Mouse (Mus musculus): ENCODE data around the gene Taf8. TPM values are rescaled to one million over a fixed set of nuclear protein-coding genes. Genes with fewer than 3 reads are reported as not detected.
A peak's percentile ranks its signal among the peaks of the same experiment; 100 is the strongest.

Gene Taf8
- polyA plus RNA-seq, 1 experiment from 2014 or later: 17.8 TPM

- POLR2A ChIA-PET: no interaction called here
- DNase-seq (ENCODE audit: low read depth, low spot score): no peak
- ATAC-seq: no peak
- CTCF ChIA-PET: no interaction called here
- no peaks in the 10 kb centered on the region for H3K27me3 ChIP-seq
- in situ Hi-C loops (cut with MboI; ENCODE audit: low pct_unique_long_range_greater_than_20kb): no loop called here
- no peak for TF ChIP-seq CTCF (IDR thresholded peaks at IDR 0.05)
These were observed 56.6 kb downstream of the Taf8 start for GRCm38 (mm10) chr17:47445518-47445917.

DNA sequence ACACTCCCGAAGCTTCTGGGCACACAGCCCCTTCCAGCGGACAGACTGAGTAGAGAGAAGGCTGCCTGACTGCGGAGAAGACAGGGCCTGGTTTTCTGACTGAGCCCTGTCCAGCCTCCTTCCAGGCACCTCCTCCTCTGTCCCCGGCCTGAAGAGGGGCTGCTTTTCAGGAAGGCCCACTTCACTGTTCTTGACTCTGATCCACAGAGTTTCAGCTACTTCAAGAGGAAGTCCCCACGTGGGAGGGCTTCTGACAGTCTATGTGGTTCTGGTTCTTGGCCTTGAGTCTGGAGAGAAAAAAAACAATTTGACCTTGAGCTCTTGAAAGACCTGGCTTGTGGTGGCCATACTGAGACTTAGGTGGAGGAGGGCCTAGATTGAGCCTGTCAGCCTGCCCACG is 58.0 kb downstream of the Taf8 start:
- in situ Hi-C loops (cut with MboI; ENCODE audit: low pct_unique_long_range_greater_than_20kb): no loop called here
- DNase-seq (ENCODE audit: low read depth, low spot score) (no peak), ATAC-seq (no peak)
- ChIA-PET CTCF (interaction anchor here (1.4 kb wide), 1 partner anchor 13 kb away, joined by 3 read pairs; no protein-coding TSS in a partner anchor), POLR2A (no interaction called here)
- TF ChIP-seq CTCF (IDR thresholded peaks at IDR 0.05): no peak
- no peaks in the 10 kb centered on the region for H3K27me3 ChIP-seq

DNA sequence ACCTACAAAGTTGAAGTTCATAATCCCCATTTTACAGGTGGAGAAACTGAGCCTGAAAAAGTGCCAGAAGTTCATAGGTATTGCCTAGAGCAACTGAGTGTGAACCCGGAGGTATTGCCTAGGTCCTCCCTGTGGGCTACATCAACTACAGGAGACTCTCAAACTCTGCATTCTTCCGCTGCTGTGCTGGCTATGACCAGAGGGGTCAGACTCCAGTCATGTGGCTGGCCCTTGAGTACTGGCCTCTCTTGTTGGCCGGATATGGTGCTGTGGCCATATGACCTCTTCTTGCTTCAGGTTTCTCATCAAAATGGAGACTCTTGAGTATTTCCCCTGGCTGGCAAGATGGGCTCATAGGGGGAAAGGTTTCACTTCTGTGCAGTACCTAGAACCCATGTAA is 59.8 kb downstream of the Taf8 start:
- no peak for DNase-seq (ENCODE audit: low read depth, low spot score)
- ChIA-PET CTCF (no interaction called here), POLR2A (no interaction called here)
- H3K27me3 ChIP-seq: no peaks in the 10 kb centered on the region
- no peak for TF ChIP-seq CTCF (IDR thresholded peaks at IDR 0.05)
- ATAC-seq: no peak
- in situ Hi-C loops (cut with MboI; ENCODE audit: low pct_unique_long_range_greater_than_20kb): no loop called here

DNA sequence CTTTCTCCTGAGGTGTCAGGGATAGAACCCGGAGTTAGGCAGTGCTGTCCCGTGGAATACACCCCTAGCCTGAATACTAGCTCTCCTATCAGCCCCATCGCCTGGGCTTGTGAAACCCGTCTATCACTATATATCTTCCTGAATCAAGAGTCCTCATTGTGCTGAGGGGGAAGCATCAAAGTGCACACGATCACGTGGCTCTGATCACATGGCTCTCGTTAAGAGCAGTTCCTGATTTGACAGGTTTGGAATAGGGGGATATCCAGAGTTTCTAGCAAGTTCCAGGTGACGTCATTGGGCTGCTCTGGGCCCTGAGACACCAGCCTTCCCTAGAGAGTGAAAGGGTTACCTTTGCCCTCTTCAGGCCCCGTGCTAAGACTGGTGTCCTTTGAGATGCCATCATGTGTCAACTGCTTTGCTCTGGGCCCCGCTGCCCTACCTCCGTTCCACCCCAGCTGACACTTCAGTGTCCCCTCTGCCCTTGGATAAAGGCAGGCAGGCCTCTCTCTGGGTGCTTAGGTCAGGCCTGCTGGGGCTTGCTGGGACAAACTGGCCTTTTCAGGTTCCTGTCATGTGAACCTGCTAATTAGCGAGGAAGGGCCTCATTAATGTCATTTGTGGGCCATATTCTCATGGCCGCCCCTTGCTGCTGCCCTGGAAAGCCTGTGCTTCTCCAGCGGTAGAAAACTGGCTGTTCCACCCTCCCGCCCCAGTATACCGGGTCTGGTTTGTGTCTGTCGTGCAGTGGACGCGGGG is 60.6 kb downstream of the Taf8 start:
- DNase-seq (ENCODE audit: low read depth, low spot score): no peak
- no peak for ATAC-seq
- TF ChIP-seq CTCF (IDR thresholded peaks at IDR 0.05): no peak
- H3K27me3 ChIP-seq: no peaks in the 10 kb centered on the region
- in situ Hi-C loops (cut with MboI; ENCODE audit: low pct_unique_long_range_greater_than_20kb): no loop called here
- ChIA-PET POLR2A (no interaction called here), CTCF (interaction anchor here (1.2 to 1.6 kb wide), 2 partner anchors 9 to 71 kb away, joined by 3 to 4 read pairs; no protein-coding TSS in a partner anchor)

- CTCF ChIA-PET: interaction anchor here (1.2 to 2.0 kb wide), 4 partner anchors 12 to 70 kb away, joined by 3 to 5 read pairs (median 4); no protein-coding TSS in a partner anchor
- no peaks in the 10 kb centered on the region for H3K27me3 ChIP-seq
- in situ Hi-C loops (cut with MboI; ENCODE audit: low pct_unique_long_range_greater_than_20kb): no loop called here
- ATAC-seq (peak; percentile 81), DNase-seq (ENCODE audit: low read depth, low spot score) (peak; percentile 79)
- no peak for TF ChIP-seq CTCF (IDR thresholded peaks at IDR 0.05)
- POLR2A ChIA-PET: no interaction called here
These were observed 61.7 kb downstream of the Taf8 start for GRCm38 (mm10) chr17:47440359-47440890.

DNA sequence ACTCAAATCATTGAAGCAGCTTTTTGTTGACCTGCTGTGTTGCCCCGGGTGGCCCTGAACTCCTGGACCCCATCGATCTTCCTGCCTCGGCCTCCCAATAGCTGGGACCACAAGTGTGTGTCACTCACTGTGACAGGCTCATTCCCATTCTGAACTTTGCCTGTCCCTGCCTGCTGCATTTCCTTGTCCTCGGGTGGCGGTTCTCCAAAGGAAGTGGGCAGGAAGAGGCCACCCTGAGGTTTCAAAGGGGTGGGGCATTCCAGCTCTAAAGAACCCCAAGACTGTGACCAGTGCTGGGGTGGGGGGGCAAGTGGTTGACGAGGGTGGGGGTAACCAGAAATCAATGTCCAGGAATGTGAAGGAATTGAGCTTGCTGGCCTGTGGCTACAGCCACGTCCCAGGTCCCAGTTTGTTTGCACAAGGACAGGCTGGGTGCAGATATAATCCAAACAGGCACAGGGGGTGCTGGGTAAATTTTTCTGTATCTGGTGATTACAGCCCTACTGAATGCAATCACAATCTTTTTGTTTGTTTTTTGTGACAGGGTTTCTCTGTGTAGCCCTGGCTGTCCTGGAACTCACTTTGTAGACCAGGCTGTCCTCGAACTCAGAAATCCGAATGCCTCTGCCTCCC is 62.6 kb downstream of the Taf8 start:
- ATAC-seq (no peak), DNase-seq (ENCODE audit: low read depth, low spot score) (no peak)
- no peak for TF ChIP-seq CTCF (IDR thresholded peaks at IDR 0.05)
- H3K27me3 ChIP-seq: no peaks in the 10 kb centered on the region
- CTCF ChIA-PET: interaction anchor here (1.2 to 2.0 kb wide), 4 partner anchors 13 to 69 kb away, joined by 3 to 5 read pairs (median 4); no protein-coding TSS in a partner anchor
- in situ Hi-C loops (cut with MboI; ENCODE audit: low pct_unique_long_range_greater_than_20kb): no loop called here
- POLR2A ChIA-PET: no interaction called here

DNA sequence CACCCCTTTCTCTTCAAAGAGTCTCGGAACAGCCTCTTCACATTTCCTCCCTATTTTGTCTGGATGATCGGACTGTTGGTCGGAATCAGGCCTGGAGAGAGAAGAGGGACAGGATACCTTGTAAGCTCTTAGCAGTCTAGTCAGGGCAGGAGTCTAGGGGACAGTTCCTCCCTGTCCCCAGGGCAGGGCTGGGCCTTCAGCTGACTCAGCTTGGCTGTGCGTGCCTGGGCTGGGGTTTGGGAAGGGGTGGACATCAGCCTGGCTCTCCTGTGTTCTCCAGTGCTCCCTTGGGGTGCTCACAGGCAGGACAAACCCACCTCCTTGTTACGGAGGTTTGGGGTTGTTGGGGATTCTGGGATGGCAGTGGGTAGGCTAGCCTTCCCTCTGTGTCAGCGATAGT is 63.5 kb downstream of the Taf8 start:
- no peak for ATAC-seq
- ChIA-PET POLR2A (no interaction called here), CTCF (no interaction called here)
- TF ChIP-seq CTCF (IDR thresholded peaks at IDR 0.05): no peak
- no peaks in the 10 kb centered on the region for H3K27me3 ChIP-seq
- no peak for DNase-seq (ENCODE audit: low read depth, low spot score)
- in situ Hi-C loops (cut with MboI; ENCODE audit: low pct_unique_long_range_greater_than_20kb): no loop called here

- CTCF ChIA-PET: no interaction called here
- no peaks in the 10 kb centered on the region for H3K27me3 ChIP-seq
- in situ Hi-C loops (cut with MboI; ENCODE audit: low pct_unique_long_range_greater_than_20kb): no loop called here
- no peak for TF ChIP-seq CTCF (IDR thresholded peaks at IDR 0.05)
- no peak for DNase-seq (ENCODE audit: low read depth, low spot score)
- POLR2A ChIA-PET: no interaction called here
- ATAC-seq: no peak
These were observed 65.1 kb downstream of the Taf8 start, which contains the start of gene 1700001C19Rik for GRCm38 (mm10) chr17:47436907-47437547. TSS of gene 1700001C19Rik (minus strand) at chr17:47437376.

- no peaks in the 10 kb centered on the region for H3K27me3 ChIP-seq
- no peak for DNase-seq (ENCODE audit: low read depth, low spot score)
- POLR2A ChIA-PET: no interaction called here
- TF ChIP-seq CTCF (IDR thresholded peaks at IDR 0.05): no peak
- in situ Hi-C loops (cut with MboI; ENCODE audit: low pct_unique_long_range_greater_than_20kb): no loop called here
- ATAC-seq: no peak
- CTCF ChIA-PET: no interaction called here
These were observed 65.8 kb downstream of the Taf8 start, which contains the start of gene AI661453 for GRCm38 (mm10) chr17:47436156-47436906. TSS of gene AI661453 (plus strand) at chr17:47436615.

Other genes with a start within 250 kb of the Taf8 start
- gene Mrps10, start 133.4 kb downstream of the Taf8 start, polyA plus RNA-seq (2021): 46.8 TPM
- gene Guca1b, start 116.9 kb downstream of the Taf8 start, polyA plus RNA-seq (2021): 0.37 TPM
- gene Guca1a, start 101.7 kb downstream of the Taf8 start, polyA plus RNA-seq (2021): 0.13 TPM
- 20.0 TPM for gene AI661453, start 65.7 kb downstream of the Taf8 start, polyA plus RNA-seq (2021)
- gene 1700001C19Rik, start 64.9 kb downstream of the Taf8 start, polyA plus RNA-seq (2021): 1.5 TPM
- 99.7 TPM for gene Ccnd3, start 2.8 kb upstream of the Taf8 start, polyA plus RNA-seq (2021)
- gene Bysl, start 109.2 kb upstream of the Taf8 start, polyA plus RNA-seq (2021): 18.2 TPM
- 36.3 TPM for gene Med20, start 109.3 kb upstream of the Taf8 start, polyA plus RNA-seq (2021)
- 2.4 TPM for gene Gm20517, start 109.3 kb upstream of the Taf8 start, polyA plus RNA-seq (2021)
- 10.0 TPM for gene Usp49, start 128.4 kb upstream of the Taf8 start, polyA plus RNA-seq (2021)
- 167 TPM for gene Tomm6, start 186.1 kb upstream of the Taf8 start, polyA plus RNA-seq (2021)
- 8.2 TPM for gene Frs3, start 186.7 kb upstream of the Taf8 start, polyA plus RNA-seq (2021)
- 1.0 TPM for gene Gm21981, start 192.2 kb upstream of the Taf8 start, polyA plus RNA-seq (2021)
- 5.5 TPM for gene Prickle4, start 192.4 kb upstream of the Taf8 start, polyA plus RNA-seq (2021)
- not detected for gene Pgc, start 224.6 kb upstream of the Taf8 start, polyA plus RNA-seq (2021)
- gene Tfeb, start 234.7 kb upstream of the Taf8 start, polyA plus RNA-seq (2021): 48.3 TPM

Data from Patski (cell line).